Mouse (Mus musculus) hindbrain, embryonic 10.5 days (tissue): ENCODE results near the gene AI464131. TPM values are rescaled to one million over a fixed set of nuclear protein-coding genes. Genes with fewer than 3 reads are reported as not detected.

Source experiments
- DNase-seq: peaks from one replicate; pipeline ENCODE4 v3.0.0-alpha.2; 2017; ENCODE audit warnings: low spot score
- H3K27ac ChIP-seq: fragments of 300-500 bp; sonication (generic); 2 replicates; pipeline ENCODE4 v1.5.1; 2016; ENCODE audit warnings: mild to moderate bottlenecking, moderate library complexity
- H3K27me3 ChIP-seq: fragments of 300-500 bp; sonication (generic); 2 replicates; pipeline ENCODE4 v1.6.1; 2016; ENCODE audit warnings: mild to moderate bottlenecking; ENCODE audit not compliant: poor library complexity, insufficient read depth, severe bottlenecking
- H3K36me3 ChIP-seq: fragments of 300-500 bp; sonication (generic); 2 replicates; pipeline ENCODE4 v1.6.1; 2016; ENCODE audit warnings: mild to moderate bottlenecking, moderate library complexity
- H3K4me1 ChIP-seq: fragments of 300-500 bp; sonication (generic); replicated peaks from 2 replicates; pipeline ENCODE4 v1.6.1; 2016; ENCODE audit warnings: mild to moderate bottlenecking
- H3K4me3 ChIP-seq: fragments of 300-500 bp; sonication (generic); 2 replicates; pipeline ENCODE4 v1.5.1; 2016; ENCODE audit warnings: mild to moderate bottlenecking, moderate library complexity
- H3K9me3 ChIP-seq: fragments of 300-500 bp; sonication (generic); 2 replicates; pipeline ENCODE4 v1.6.1; 2016; ENCODE audit warnings: mild to moderate bottlenecking, moderate library complexity
- WGBS: fragments of 180-500 bp; shearing (Covaris S2); methylation state at CpG from one replicate; pipeline ENCODE4 v1.1.7; 2016; 5-methylcytosine and 5-hydroxymethylcytosine counted together
- polyA plus RNA-seq: library from polyadenylated mRNA; unstranded; fragments of >200 nt; fragmentation: Nextera tagmentation; extraction: Ambion mirVana; gene quantifications from 2 replicates; pipeline ENCODE4 v1.2.1, GENCODE M21; 2016

AI464131 gene
- 7.4 and 9.1 TPM in 2 replicates for polyA plus RNA-seq

DNA sequence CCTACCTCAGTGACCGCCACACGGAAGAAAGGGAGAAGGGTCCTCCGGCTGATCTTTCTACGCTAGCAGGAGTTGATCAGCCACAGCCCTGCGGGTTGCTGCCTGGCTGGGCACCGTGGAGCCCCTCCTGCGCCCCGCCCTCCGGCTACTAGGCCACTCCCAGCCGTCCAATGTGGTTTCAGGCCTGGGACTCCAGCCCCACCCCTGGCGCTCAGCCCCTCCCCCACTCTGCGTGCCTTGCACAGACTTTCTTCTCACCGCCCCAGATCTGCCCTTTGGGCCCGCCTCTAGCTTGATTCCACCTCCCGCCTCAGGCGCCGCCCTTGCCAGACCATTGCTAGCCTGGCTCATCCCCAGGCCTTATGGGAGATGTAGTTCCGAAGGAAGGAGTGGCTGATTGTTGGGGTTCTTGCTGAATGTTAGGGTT, at the start of gene AI464131:
TSS of gene AI464131 (minus strand) at position 91 of the 427 bp plus-strand sequence.
- Histone ChIP-seq H3K27me3 (peaks cover 60% of the 10 kb centered on the region), H3K36me3 (no peaks in the 10 kb centered on the region), H3K9me3 (no peaks in the 10 kb centered on the region), H3K4me3 (peak within 1 kb of the TSS; percentile 58), H3K27ac (peak within 1 kb of the TSS; percentile 75), H3K4me1 (peaks cover 60% of the 10 kb centered on the region)
- 2% methylated on average over 18 of the region's 18 CpGs for WGBS
- peak; percentile 98 for DNase-seq

DNA sequence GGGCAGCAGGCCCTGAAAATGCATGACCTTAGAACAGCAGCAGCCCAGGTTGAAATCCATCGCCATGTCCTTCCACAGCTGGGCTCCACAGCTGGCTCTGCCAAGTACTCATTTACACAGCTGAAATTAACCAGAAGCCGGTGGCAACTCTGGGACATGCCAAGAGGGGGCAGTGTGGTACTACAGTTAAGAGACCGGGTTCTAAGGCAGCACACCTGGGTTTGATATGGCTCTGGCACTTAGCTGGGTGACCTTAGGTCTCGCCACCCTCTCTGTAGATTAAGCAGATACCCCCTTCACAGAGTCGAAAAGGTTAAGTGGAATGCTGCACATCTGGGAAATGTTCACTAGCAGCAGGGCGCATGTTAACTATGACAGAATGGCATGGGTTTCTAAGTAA, 49.7 kb upstream of the AI464131 start:
- Histone ChIP-seq H3K27ac (no peak overlapping the region), H3K9me3 (no peaks in the 10 kb centered on the region), H3K4me1 (peaks cover 26% of the 10 kb centered on the region), H3K4me3 (no peak overlapping the region), H3K36me3 (no peaks in the 10 kb centered on the region), H3K27me3 (no peaks in the 10 kb centered on the region)
- WGBS = 38% methylated on average over 6 of the region's 6 CpGs
- DNase-seq = peak; percentile 78

DNA sequence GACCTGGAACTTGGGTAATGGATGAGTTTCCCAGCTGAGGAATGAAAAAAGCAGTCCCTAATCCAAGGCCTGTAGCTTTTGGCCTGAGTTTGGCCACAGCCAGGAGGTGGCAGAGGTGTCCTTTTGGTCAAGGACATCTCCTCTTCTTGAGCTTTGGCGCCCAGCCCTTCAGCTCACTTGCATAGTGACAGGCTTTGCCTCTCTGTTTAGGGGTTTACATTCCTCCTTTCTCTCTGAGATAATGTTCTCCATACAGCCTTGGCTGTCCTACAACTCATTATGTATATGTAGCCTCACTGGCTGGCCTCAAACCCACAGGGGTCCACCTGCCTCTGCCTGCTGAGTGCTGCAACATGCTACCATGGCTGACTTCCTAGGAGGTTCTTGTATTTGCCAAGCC, 44.2 kb upstream of the AI464131 start:
- H3K4me3 ChIP-seq = no peak overlapping the region
- H3K27ac ChIP-seq = no peak overlapping the region
- no peaks in the 10 kb centered on the region for H3K9me3 ChIP-seq
- H3K4me1 ChIP-seq = peaks cover 10% of the 10 kb centered on the region
- no peak for DNase-seq
- WGBS = 68% methylated on average over 1 of the region's 1 CpGs
- H3K27me3 ChIP-seq = no peaks in the 10 kb centered on the region
- no peaks in the 10 kb centered on the region for H3K36me3 ChIP-seq

DNA sequence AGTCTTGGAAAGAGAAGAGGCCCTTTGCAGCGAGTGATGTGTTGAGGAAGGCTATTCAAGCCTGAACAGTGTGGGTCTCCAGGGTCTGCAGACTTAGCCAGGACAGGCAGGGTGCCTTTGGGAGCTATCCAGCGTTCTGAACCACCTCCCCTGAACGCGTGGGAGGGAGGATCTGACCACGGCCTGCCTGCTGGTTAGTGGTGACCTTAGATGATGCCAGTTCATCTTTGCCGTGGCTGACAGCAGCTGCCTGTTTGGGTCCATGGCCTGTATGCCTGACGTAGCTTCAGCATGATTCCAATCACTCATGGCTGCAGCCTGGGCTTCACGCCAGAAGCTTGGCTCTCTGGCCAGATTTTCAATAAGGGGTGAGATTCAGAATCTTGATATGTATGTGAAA, 43.1 kb upstream of the AI464131 start:
- no peak overlapping the region for H3K4me3 ChIP-seq
- no peak overlapping the region for H3K27ac ChIP-seq
- peak; percentile 54 for DNase-seq
- no peaks in the 10 kb centered on the region for H3K9me3 ChIP-seq
- H3K4me1 ChIP-seq = peaks cover 10% of the 10 kb centered on the region
- H3K27me3 ChIP-seq = no peaks in the 10 kb centered on the region
- WGBS = 23% methylated on average over 8 of the region's 8 CpGs
- no peaks in the 10 kb centered on the region for H3K36me3 ChIP-seq

DNA sequence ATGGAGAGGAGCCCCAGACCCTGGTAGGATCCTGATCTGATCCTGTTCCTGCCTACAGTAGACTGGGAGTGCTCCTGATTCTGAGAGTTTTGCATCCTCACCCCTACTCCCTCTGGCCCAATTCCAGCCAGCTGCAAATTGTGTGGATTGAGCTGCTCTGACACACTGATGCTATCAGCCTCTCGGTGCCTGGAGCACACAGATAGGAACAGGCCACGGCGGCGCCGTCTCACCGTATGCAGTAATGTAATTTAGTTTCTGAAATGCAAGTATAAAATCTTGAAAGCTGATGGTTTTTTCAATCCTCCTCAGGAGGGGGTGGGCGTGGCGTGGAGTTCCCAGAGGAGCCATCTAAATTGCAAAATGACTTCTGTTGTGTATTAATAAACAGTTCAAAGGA, 39.3 kb upstream of the AI464131 start:
- H3K4me3 ChIP-seq = no peak overlapping the region
- no peak overlapping the region for H3K27ac ChIP-seq
- WGBS = 91% methylated on average over 8 of the region's 8 CpGs
- H3K27me3 ChIP-seq = no peaks in the 10 kb centered on the region
- H3K9me3 ChIP-seq = no peaks in the 10 kb centered on the region
- no peak for DNase-seq
- H3K4me1 ChIP-seq = peaks cover 10% of the 10 kb centered on the region
- H3K36me3 ChIP-seq = 0 out of 2 replicates have a peak, but pooled peaks cover 10% of the 10 kb centered on the region

DNA sequence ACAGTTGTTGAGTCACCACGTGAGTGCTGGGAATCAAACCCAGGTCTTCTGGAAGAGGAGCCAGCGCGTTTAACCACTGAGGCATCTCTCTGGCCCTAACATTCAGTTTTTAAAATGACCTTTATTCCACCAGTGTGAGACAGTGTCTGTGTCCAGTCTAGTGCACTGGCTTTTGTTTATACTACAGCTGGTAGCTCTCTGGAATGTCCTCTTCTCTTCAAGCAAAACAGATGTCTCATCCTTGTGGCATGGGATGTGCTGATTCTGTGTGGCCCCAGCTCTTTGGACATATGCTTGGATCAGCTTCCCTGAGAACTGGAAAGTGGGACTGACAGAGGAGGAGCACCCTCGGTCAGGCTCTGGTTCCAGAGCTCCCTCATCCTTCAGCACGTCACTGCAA, 32.0 kb upstream of the AI464131 start:
- 0 out of 2 replicates have a peak, but pooled peaks cover 10% of the 10 kb centered on the region for H3K36me3 ChIP-seq
- peaks cover 23% of the 10 kb centered on the region for H3K4me1 ChIP-seq
- H3K27me3 ChIP-seq = no peaks in the 10 kb centered on the region
- H3K4me3 ChIP-seq = no peak overlapping the region
- no peaks in the 10 kb centered on the region for H3K9me3 ChIP-seq
- DNase-seq = no peak
- 80% methylated on average over 5 of the region's 5 CpGs for WGBS
- no peak overlapping the region for H3K27ac ChIP-seq

DNA sequence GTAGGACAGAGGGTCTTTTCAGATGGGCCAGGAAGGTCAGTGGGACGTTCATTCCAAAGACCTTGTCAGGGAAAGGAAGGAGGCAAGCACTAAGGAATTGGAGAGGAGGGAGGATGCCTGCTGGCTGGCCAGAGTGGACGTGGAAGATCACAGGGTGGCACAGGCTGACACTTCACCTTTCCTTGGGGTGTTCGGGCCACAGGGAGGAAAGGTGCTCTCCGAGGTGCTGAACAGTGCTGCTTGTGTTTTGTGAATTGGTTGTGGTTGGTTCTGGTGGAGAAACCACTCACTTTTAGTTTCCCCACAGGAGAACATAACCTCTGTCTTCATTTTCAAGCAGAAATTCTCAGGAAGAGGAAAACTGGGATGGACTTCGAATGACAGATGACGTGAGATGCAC, 29.5 kb upstream of the AI464131 start:
- H3K4me3 ChIP-seq = no peak overlapping the region
- no peak overlapping the region for H3K27ac ChIP-seq
- H3K36me3 ChIP-seq = 0 out of 2 replicates have a peak, but pooled peaks cover 2% of the 10 kb centered on the region
- peak; percentile 50 for DNase-seq
- H3K27me3 ChIP-seq = no peaks in the 10 kb centered on the region
- no peaks in the 10 kb centered on the region for H3K9me3 ChIP-seq
- H3K4me1 ChIP-seq = peaks cover 42% of the 10 kb centered on the region
- WGBS = 29% methylated on average over 6 of the region's 6 CpGs

DNA sequence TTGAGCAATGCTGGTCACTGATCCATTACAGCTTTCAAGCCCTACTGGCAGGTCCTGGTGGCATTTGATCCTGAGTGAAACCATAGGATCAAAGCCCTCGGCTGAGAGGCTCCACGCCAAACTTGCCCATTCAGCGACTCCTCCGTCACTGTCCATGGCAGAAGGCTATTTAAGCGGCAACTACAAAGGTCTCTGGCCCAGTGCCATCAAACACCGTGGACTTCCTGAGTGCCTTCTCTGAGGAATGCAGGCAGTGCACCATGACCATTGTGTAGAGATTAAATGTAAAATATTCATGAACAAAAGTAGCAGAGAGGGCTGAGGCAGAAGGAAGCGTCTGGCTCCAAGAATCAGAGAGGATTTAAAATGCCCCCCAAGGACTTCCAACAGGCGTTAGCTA, 25.1 kb upstream of the AI464131 start:
- Histone ChIP-seq H3K4me1 (peaks cover 67% of the 10 kb centered on the region), H3K27me3 (no peaks in the 10 kb centered on the region), H3K27ac (peak overlapping the region; percentile 89), H3K36me3 (no peaks in the 10 kb centered on the region), H3K4me3 (no peak overlapping the region), H3K9me3 (no peaks in the 10 kb centered on the region)
- peak; percentile 40 for DNase-seq
- WGBS = 27% methylated on average over 8 of the region's 8 CpGs

DNA sequence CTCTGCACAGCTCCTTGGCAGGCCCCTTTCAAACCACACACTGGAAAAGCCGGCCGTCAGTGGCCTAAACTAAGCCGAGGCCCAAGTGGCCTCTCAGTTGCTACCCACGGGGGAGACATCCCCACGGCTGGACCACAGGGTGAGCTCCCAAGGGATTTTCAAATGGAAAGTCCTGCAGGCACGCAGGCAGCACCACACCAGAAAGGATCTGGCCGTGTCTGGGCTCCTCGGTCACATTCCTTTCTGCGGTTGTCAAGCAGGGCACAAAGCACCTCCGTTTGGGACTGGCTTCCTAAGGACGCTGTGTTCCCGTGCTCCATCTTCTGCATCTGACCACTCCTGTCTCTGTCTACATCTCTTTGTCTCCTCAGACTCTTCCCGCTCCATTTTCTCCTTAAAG, 24.2 kb upstream of the AI464131 start:
- H3K4me3 ChIP-seq = peak overlapping the region; percentile 23; the same call in 1 of the 2 replicates
- H3K27ac ChIP-seq = peak overlapping the region; percentile 89
- peaks cover 67% of the 10 kb centered on the region for H3K4me1 ChIP-seq
- peak; percentile 63 for DNase-seq
- no peaks in the 10 kb centered on the region for H3K36me3 ChIP-seq
- peaks cover 5% of the 10 kb centered on the region; the same call in 1 of the 2 replicates for H3K27me3 ChIP-seq
- WGBS = 18% methylated on average over 13 of the region's 13 CpGs
- no peaks in the 10 kb centered on the region for H3K9me3 ChIP-seq

DNA sequence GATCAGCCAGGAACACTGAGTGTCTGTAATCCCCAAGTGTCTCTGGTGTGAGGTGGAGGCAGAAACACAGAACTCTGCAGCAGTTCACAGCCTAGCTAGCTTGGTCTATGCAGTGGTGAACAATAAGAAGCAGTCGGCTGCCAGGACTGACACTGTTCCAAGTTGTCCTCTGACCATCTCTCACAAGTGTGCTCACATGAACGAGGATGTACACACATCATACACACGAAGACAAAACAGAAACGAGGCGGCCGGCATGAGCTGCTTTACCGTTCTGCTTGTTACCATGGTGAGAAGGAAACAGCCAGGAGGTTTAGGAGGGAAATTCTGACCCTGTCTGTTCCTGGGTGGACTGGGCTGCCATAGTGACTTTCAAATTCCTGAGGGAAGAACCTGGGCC, 23.7 kb upstream of the AI464131 start:
- H3K9me3 ChIP-seq = no peaks in the 10 kb centered on the region
- no peak for DNase-seq
- H3K4me1 ChIP-seq = peaks cover 67% of the 10 kb centered on the region
- H3K27me3 ChIP-seq = peaks cover 11% of the 10 kb centered on the region; the same call in 1 of the 2 replicates
- peak overlapping the region; percentile 23; the same call in 1 of the 2 replicates for H3K4me3 ChIP-seq
- peaks cover 2% of the 10 kb centered on the region; the same call in 1 of the 2 replicates for H3K36me3 ChIP-seq
- H3K27ac ChIP-seq = peak overlapping the region; percentile 89
- WGBS = 42% methylated on average over 7 of the region's 7 CpGs

DNA sequence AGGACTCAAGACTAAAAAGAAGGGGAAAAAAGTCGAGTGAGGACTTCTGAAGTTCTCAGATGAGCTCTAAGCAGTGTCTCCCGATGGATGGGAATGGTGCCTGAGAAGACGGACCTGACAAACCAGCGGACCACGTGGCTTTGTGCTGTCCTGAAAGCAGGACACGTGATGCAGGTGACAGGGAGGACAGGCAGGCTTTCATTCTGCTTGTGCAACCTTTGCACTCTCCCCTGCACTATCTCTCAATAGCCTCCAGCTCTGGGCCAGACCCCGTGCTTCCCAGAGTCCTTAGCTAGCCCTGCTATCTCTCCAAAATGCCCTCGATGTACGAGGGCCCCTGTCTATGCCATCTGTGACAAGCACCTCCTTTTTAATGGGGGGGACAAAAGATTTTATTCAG, 22.0 kb upstream of the AI464131 start:
- Histone ChIP-seq H3K9me3 (no peaks in the 10 kb centered on the region), H3K4me1 (peaks cover 50% of the 10 kb centered on the region), H3K27me3 (peaks cover 20% of the 10 kb centered on the region; the same call in 1 of the 2 replicates), H3K27ac (no peak overlapping the region; the same call in 1 of the 2 replicates), H3K4me3 (no peak overlapping the region), H3K36me3 (peaks cover 13% of the 10 kb centered on the region)
- WGBS = 78% methylated on average over 9 of the region's 9 CpGs
- no peak for DNase-seq

DNA sequence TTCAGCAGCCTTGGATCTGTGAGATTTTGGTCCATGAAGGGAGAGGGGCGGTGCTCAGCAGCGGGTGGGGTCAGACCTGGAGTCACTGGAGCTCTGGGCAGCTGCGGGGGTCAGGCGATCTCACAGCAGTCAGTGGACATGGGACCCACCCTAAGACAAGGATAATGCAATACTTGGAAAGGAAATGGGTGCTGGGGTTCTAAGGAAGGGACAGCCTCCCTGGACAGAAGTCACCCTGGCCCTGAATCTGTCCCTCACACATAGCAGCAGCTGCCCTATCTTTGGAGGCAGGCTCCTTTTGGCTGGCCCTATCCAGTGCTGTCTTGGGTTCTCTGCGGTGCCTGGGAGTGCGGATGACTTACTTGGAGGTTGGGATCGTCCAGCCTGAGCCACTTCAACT, 21.0 kb upstream of the AI464131 start:
- no peak overlapping the region for H3K4me3 ChIP-seq
- H3K36me3 ChIP-seq = peaks cover 21% of the 10 kb centered on the region
- peaks cover 26% of the 10 kb centered on the region; the same call in 1 of the 2 replicates for H3K27me3 ChIP-seq
- peaks cover 45% of the 10 kb centered on the region for H3K4me1 ChIP-seq
- H3K9me3 ChIP-seq = no peaks in the 10 kb centered on the region
- DNase-seq = no peak
- no peak overlapping the region for H3K27ac ChIP-seq
- 78% methylated on average over 7 of the region's 7 CpGs for WGBS

DNA sequence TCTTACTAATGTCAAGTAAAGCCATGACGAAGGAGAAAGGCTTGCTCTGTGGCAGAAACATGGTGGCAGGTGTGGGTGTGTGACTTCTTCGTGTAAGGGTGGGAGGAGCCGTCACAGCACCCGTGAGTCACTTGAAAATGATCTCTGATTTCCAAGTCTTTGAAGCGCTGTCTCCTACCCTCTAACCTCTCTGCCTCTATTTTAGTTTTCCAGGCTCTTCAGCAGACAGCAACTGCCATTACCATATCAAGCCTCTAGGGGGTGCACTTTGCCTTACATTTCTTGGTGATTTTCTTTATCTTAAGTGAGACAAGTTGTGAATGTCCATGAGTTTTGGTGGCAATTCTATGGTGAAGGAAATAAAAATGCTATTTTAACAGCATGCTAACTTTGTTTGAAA, 19.9 kb upstream of the AI464131 start:
- no peaks in the 10 kb centered on the region for H3K9me3 ChIP-seq
- H3K27me3 ChIP-seq = peaks cover 26% of the 10 kb centered on the region; the same call in 1 of the 2 replicates
- H3K36me3 ChIP-seq = peaks cover 28% of the 10 kb centered on the region
- H3K4me3 ChIP-seq = no peak overlapping the region
- peaks cover 34% of the 10 kb centered on the region for H3K4me1 ChIP-seq
- 54% methylated on average over 5 of the region's 5 CpGs for WGBS
- peak; percentile 21 for DNase-seq
- no peak overlapping the region for H3K27ac ChIP-seq

DNA sequence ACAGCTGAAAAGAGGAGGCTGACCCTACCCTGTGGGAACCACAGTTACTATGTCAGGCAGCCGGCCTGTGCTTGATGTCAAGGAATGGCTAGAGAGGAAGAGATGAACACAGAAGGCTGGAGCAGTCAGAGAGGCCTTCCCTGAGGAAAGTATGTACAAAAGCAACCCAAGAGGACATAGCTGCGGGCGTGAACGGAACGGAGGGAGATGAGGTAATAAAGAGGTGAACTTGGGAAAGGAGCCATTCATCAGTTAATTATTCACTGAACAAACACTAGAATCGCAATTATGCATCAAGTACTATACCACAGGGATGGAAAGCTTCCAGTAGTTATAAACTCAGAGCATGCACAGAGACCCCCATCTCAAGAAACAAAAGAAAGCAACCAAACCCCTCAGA, 19.3 kb upstream of the AI464131 start:
- H3K27me3 ChIP-seq = peaks cover 26% of the 10 kb centered on the region; the same call in 1 of the 2 replicates
- H3K4me3 ChIP-seq = no peak overlapping the region
- no peak for DNase-seq
- peaks cover 28% of the 10 kb centered on the region for H3K4me1 ChIP-seq
- H3K9me3 ChIP-seq = no peaks in the 10 kb centered on the region
- WGBS = 82% methylated on average over 6 of the region's 6 CpGs
- H3K36me3 ChIP-seq = peaks cover 28% of the 10 kb centered on the region
- H3K27ac ChIP-seq = no peak overlapping the region
